Mouse (Mus musculus): ENCODE data around the gene Wbp11. TPM values are rescaled to one million over a fixed set of nuclear protein-coding genes. Genes with fewer than 3 reads are reported as not detected.

Gene Wbp11
- total RNA-seq, 2 experiments from 2014 or later = 43.3 to 45.5 TPM

- intact Hi-C loops (cut with DNase I) = no loop called here
Observed at GRCm38 (mm10) chr6:136769143-136769542, 58.9 kb downstream of the Wbp11 start.

GRCm38 (mm10) chr6:136763912-136764311 lies 64.1 kb downstream of the Wbp11 start:
- intact Hi-C loops (cut with DNase I) = no loop called here

More at GRCm38 (mm10) chr6:136769143-136769542, 58.9 kb downstream of the Wbp11 start:
- DNase-seq = no peak

More at GRCm38 (mm10) chr6:136763912-136764311, 64.1 kb downstream of the Wbp11 start:
- DNase-seq = no peak

Small RNA genes within 50 kb of the gene (microRNA-seq; reads per million reads assigned to microRNA genes)
- 0 reads per million in 2 experiments for gene Gm44364

Other genes with a start within 250 kb of the Wbp11 start
- gene Plbd1, start 166.3 kb downstream of the Wbp11 start, total RNA-seq (2021) = 10 to 100 TPM; 13.7 to 16.8 TPM
- gene Gucy2c, start 46.5 kb downstream of the Wbp11 start, total RNA-seq (2021) = not detected
- gene Hist4h4, start 23.8 kb downstream of the Wbp11 start, total RNA-seq (2021) = 1 to 10 TPM; 4.8 to 4.9 TPM
- 10 to 100 TPM; 11.3 to 12.8 TPM for gene H2afj, start 20.0 kb downstream of the Wbp11 start, total RNA-seq (2021)
- under 1 TPM; 0.07 to 0.20 TPM for gene BC049715, start 607 bp downstream of the Wbp11 start, total RNA-seq (2021)
- gene Smco3, start 7.2 kb upstream of the Wbp11 start, total RNA-seq (2021) = under 1 TPM; 0.15 to 0.69 TPM
- gene Art4, start 29.5 kb upstream of the Wbp11 start, total RNA-seq (2021) = under 1 TPM in 1 of 2 experiments, not detected in 1; 0.13 TPM
- 10 to 100 TPM; 72.6 to 84.1 TPM for gene Mgp, start 47.6 kb upstream of the Wbp11 start, total RNA-seq (2021)
- not detected for gene Erp27, start 93.9 kb upstream of the Wbp11 start, total RNA-seq (2021)
- gene Pde6h, start 95.6 kb upstream of the Wbp11 start, total RNA-seq (2021) = not detected
- 1 to 10 TPM; 7.1 to 7.7 TPM for gene Arhgdib, start 113.7 kb upstream of the Wbp11 start, total RNA-seq (2021)